Comparison of ENCODE assay signal across 8 mouse cellular contexts in the genomic region with DNA sequence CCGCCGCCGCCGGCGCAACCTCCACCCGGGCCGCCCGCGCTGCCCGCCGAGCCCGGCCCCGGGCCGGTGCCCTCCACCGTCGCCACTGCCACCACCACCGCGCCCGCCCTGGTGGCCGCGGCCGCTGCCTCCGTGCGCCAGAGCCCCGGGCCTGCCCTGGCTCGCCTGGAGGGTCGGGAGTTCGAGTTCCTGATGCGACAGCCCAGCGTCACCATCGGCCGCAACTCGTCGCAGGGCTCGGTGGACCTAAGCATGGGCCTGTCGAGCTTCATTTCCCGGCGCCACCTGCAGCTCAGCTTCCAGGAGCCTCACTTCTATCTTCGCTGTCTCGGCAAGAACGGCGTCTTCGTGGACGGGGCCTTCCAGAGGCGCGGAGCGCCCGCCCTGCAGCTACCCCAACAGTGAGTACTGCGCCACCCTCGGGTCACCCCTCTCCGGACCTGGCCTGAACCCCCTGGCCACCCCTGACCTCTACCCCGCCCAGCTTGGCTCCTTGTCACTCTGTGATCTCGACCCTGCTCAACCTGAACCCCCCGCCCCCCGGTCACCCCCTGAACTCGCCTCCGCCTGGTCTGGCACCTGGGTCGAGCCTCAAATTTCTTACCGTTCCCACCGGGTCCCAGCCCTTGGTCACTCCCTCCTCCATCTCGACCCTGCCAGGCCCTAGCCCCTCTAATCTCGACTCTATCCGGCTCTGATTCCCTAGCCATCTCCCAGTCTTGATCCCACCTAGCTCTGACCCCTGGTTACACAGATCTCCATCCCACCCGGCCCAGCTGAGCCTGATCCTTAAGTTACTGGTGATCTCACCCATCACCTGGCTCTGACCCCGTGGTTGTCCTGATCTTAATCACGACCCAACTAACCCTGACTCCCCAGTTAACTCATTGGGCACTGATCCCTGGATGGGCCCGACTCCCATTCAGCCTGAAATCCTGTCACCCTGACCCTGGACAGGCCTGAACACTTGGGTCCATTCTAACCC. TPM values are rescaled to one million over a fixed set of nuclear protein-coding genes. Genes with fewer than 3 reads are reported as not detected.
DNase-seq lines count a peak whose midpoint lies in the region; ATAC-seq and TF ChIP-seq lines count a peak whose summit lies in the region.

No protein-coding gene starts in this region.

- H3K9me3 ChIP-seq in heart, embryonic 13.5 days = no peaks in the 10 kb centered on the region

- peak; percentile 52 for DNase-seq in embryo, embryonic 10 days (ENCODE audit: low spot score)
- DNase-seq in embryo, embryonic 11 days = no peak
- peak; percentile 69 for DNase-seq in CD4-positive, CD25-positive, alpha-beta regulatory T cell, adult 2 months (ENCODE audit: low read depth, low spot score)
- DNase-seq in cerebellum, postnatal 10 days = peak; percentile 42 to 57
- DNase-seq in liver, adult 2 months (ENCODE audit: extremely low read depth, low read depth, low spot score) = peak; percentile 71
- DNase-seq in natural killer cell, adult 2 months (ENCODE audit: low spot score in 2 of 2) = peak; percentile 19 to 23
- no peak for DNase-seq in layer of hippocampus, postnatal 25 days (ENCODE audit: extremely low spot score in 1 of 2, low spot score in 1 of 2)

- no peak for TF ChIP-seq CTCF in liver, adult 2 months (IDR thresholded peaks at IDR 0.05; ENCODE audit: low read depth, low read length)

- H3K36me3 ChIP-seq in heart, embryonic 13.5 days = peaks cover 18% of the 10 kb centered on the region
- H3K36me3 ChIP-seq in liver, adult 2 months (ENCODE audit: control insufficient read depth, insufficient read depth, low read length) = no peaks in the 10 kb centered on the region

- peaks cover 44% of the 10 kb centered on the region for H3K79me2 ChIP-seq in liver, adult 2 months (ENCODE audit: control insufficient read depth, insufficient read depth, low read length)

- no peaks in the 10 kb centered on the region for H3K27me3 ChIP-seq in heart, embryonic 13.5 days (replicated peaks)
- no peaks in the 10 kb centered on the region for H3K27me3 ChIP-seq in liver, adult 2 months (ENCODE audit: control insufficient read depth, insufficient read depth, low read length)

- peak overlapping the region; percentile 93 for H3K4me2 ChIP-seq in heart, embryonic 13.5 days

- ATAC-seq in heart, embryonic 13.5 days (ENCODE audit: extremely low read depth, insufficient number of reproducible peaks, low FRiP score, low TSS enrichment) = peak; percentile 19

- WGBS in heart, embryonic 13.5 days = under 1% methylated on average over 63 of the region's 67 CpGs
- 3% methylated on average over 67 of the region's 67 CpGs for WGBS in liver, adult 2 months

- H3K9ac ChIP-seq in heart, embryonic 13.5 days = peak overlapping the region; percentile 99
- peak overlapping the region; percentile 100 for H3K9ac ChIP-seq in liver, adult 2 months (ENCODE audit: low read depth, low read length)

- peak overlapping the region; percentile 93 for H3K27ac ChIP-seq in heart, embryonic 13.5 days (replicated peaks)
- H3K27ac ChIP-seq in liver, adult 2 months (replicated peaks; ENCODE audit: insufficient read depth, low read depth, low read length) = peak overlapping the region; percentile 89

- H3K4me1 ChIP-seq in heart, embryonic 13.5 days = peaks cover 53% of the 10 kb centered on the region
- H3K4me1 ChIP-seq in liver, adult 2 months (ENCODE audit: control insufficient read depth, insufficient read depth, low read length) = peaks cover 43% of the 10 kb centered on the region

- peak overlapping the region; percentile 99 for H3K4me3 ChIP-seq in heart, embryonic 13.5 days
- H3K4me3 ChIP-seq in liver, adult 2 months (ENCODE audit: insufficient read depth, low read depth, low read length) = peak overlapping the region; percentile 98

- no peak for TF ChIP-seq POLR2A in liver, adult 2 months (IDR thresholded peaks at IDR 0.05; ENCODE audit: extremely low read depth, insufficient read depth, low read length)

RNA-seq across cellular contexts. Expression of gene Foxk1, which starts 0.6 kb away (rescaled TPM):
- 3.4 and 4.3 TPM in 2 replicates for polyA plus RNA-seq in heart, embryonic 13.5 days (2015; fragmentation: Nextera tagmentation; extraction: Ambion mirVana)
- total RNA-seq in liver, adult 2 months (2014; rRNA removed) = 3.0 and 5.0 TPM in 2 replicates
- polyA plus RNA-seq in liver, adult 2 months (2012; rRNA removed) = 7.2 and 7.6 TPM in 2 replicates
- total RNA-seq in layer of hippocampus, postnatal 25 days (2021) = 10 to 100 TPM; 40.6 to 45.7 TPM

Comparison
In these comparisons a context has a peak if more than half of its experiments do, and no peak if none do; other contexts are left out.
1. DNase-seq: peak in embryo, embryonic 10 days (single experiment), CD4-positive, CD25-positive, alpha-beta regulatory T cell, adult 2 months (single experiment), cerebellum, postnatal 10 days (2 of 2), liver, adult 2 months (single experiment) and natural killer cell, adult 2 months (2 of 2); none in embryo, embryonic 11 days (single experiment) and layer of hippocampus, postnatal 25 days (0 of 2).